Mouse (Mus musculus): Measurements from ENCODE around the gene Cilp.
"Not testable (repeated sequence)": the region's sequence is repeated elsewhere in the genome, so short reads cannot be mapped to it uniquely, and the experiment has no call there.

The Cilp gene

DNA sequence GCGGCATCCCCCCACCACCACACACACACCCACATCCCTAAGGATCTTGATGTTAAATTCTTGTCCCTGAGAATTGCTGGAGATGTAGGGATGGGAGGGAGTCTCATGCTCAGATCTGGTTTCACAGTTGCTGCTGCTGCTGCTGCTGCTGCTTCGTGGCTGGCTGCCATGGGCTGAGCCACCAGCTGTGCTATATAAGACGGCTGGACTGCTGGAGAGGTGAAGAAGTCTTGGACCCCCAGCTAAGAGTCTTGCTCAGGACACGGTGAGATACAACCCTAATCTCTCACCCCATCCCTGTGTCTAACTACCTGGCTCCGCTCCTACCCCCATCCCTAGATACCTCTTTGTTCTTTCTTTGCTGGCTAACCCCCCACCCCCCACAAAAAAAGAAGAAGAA is at the start of gene Cilp:
Gene Cilp (plus strand): TSS at position 222 of the 400 bp plus-strand sequence.
- no peak for DNase-seq (ENCODE audit: low read depth)

- DNase-seq (ENCODE audit: low read depth) = peak; percentile 94
These were observed 49.4 kb upstream of the Cilp start for GRCm38 (mm10) chr9:65215494-65216126.

- DNase-seq (ENCODE audit: low read depth) = peak; percentile 89
These were observed 48.0 kb upstream of the Cilp start for GRCm38 (mm10) chr9:65216972-65217371.

- DNase-seq (ENCODE audit: low read depth) = peak; percentile 97
These were observed 47.3 kb upstream of the Cilp start for GRCm38 (mm10) chr9:65217661-65218060.

DNA sequence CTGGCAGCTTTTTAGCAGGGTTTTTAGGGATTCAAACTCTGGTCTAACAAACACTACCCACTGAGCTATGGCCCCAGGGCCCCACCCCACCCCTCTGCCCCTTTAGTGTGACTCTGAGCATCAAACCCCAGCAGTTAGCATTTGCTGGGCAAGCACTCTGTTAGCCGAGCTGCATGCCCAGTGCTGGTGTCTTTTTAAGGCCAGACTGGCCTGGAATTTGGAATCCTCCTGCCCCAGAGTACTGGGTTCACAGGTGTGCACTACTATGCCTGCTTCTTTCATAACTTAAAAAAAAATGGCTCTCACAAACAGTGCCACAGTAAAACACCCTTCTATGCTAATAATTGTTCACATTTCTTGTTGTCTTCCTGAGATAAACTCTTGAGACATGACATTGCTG is 46.1 kb upstream of the Cilp start:
- no peak for DNase-seq (ENCODE audit: low read depth)

- DNase-seq (ENCODE audit: low read depth) = not testable (repeated sequence)
These were observed 44.6 kb upstream of the Cilp start for GRCm38 (mm10) chr9:65220398-65220797.

DNA sequence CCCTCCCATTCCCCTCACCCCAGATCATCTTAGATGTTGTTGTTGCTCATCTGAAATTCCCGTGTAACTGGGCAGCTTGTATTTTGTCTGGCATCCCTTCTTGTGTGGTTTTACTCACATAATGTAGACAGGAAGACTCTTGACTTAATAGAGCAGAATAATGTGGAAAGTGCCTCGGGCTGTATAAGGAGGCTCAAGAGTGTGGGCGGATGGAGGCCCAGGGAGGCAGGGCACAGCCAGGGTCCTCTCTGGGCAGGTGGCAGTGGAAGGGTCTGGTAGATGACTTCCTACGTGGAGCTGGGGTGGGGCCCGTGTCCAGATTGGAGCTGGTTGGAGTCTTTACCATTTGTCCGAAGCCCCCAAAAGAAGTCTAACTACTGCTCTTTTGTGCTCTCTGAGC is 41.1 kb upstream of the Cilp start:
- DNase-seq (ENCODE audit: low read depth) = no peak

GRCm38 (mm10) chr9:65225795-65226194 is 39.2 kb upstream of the Cilp start:
- peak; percentile 35 for DNase-seq (ENCODE audit: low read depth)

GRCm38 (mm10) chr9:65230250-65230649 is 34.7 kb upstream of the Cilp start:
- DNase-seq (ENCODE audit: low read depth) = peak; percentile 69

DNA sequence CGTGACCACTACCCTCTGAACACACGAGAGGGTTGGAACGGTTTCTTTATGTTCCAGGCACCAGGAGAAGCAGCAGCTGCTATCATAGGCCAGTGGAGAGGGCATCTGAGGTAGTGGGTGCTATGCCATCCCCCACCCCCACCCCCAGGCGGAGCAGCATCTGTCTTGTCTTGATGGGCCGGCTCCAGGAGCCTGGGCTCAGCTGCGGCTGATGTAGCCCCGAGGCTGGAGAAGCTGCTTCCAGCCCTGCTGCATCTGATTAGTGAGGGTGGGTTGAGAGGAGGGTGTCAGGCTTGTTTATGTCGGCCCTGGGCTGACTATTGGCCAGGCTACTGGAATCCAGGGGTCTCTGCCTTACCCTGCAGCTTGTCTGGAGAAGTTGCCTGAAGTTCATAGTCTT is 33.7 kb upstream of the Cilp start:
- DNase-seq (ENCODE audit: low read depth) = no peak

GRCm38 (mm10) chr9:65233243-65233985 is 31.6 kb upstream of the Cilp start:
- peak; percentile 33 for DNase-seq (ENCODE audit: low read depth)

DNA sequence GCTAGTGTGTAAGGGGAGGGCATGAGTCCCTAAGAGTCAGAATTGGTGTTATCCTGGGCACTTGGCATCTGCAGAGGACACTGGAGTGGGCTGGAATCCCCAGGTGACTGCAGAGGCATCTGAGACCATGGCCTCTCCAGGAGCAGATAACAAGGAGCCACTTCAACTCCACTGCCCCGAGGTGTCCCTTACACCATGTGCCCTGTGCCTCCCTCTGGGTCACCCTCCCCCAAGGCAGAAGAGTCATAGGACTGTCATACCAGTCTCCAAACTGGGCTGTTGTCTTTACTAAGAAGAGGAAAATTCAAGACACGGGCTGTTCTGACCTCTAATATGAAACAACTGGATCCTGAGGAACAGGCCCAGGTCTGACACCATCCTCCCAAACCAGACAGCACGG is 30.2 kb upstream of the Cilp start:
- DNase-seq (ENCODE audit: low read depth) = no peak

DNA sequence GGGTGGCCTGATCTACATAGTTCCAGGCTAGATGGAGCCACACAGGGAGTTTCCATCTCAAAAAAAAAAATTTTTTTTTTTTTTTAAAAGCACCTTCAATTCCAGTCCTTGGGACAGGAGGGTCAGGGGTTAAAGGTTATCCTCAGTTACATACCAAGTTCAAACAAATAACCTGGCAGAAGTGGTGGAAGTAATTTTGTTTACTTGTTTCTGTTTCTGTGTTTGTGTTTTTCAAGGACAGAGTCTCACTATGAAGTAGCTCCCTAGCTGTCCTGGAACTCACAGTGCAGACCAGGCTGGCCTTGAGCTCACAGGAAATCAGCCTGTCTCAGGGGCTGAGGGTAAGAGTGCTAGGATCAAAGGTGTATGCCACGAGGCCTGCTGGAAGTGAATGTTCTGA is 29.4 kb upstream of the Cilp start:
- no peak for DNase-seq (ENCODE audit: low read depth)

GRCm38 (mm10) chr9:65237616-65238015 is 27.4 kb upstream of the Cilp start:
- DNase-seq (ENCODE audit: low read depth) = no peak

DNA sequence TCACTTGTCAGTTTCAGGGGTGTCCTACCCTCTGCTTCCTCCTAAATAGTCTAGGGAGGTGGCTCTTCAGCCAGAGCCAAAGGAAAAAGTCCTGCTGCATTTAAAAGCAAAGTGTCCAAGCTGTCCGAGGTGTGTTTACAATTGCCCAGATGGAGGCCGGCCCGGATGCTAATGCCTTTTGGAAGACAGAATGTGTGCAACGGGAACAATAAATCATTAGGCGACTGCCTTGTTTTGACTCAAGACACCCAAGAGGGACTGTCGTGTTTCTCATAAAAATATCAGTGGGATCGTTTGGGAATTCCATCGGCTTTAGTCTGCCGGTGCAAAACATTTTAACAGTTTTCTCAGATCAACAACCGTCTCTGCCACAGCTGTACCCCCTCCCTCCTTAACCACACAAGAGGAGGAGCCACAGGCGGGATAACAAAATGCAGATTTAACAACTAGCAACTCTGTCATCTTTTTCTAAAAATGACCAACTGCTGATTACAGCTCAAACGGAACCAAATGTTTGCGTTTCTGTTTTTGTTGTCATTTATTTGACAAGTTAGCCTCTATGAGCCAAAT is 26.7 kb upstream of the Cilp start:
- no peak for DNase-seq (ENCODE audit: low read depth)

DNA sequence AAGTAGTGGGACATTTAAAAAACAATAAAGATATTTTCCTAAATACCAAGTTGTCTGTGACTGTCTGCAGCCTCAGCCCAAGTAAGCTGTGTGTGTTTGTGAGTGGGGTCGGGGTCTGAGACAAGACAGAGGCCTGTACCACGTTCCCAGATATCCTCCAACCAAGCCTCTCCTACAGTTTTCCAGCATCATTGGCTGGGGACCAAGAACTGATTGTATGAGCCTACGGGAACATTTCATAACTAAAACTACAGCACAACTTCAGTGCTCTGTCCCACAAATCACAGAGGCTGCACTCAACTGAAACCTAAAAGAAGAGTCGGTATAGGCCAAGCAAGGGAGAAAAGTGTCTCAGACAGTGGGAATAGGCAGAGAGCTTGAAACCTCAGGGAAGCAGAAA is 25.8 kb upstream of the Cilp start:
- DNase-seq (ENCODE audit: low read depth) = no peak

DNA sequence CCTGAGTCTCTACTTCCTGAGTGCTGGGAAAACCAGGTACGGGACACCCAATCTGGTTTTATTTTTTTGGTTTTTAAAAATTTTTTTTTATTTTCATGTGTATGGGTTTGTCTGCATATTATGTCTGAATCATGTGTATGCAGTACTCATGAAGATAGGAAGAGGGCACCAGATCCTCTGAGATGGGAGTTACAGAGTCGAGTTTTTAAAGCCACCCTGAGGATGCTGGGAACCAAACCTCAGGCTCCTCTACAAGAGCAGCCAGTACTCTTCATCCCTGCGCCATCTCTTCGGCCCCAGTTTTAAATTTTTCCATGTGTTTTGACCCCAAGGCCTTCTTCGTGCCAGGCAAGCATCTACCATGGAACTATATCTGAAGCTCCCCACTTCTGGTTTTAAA is 25.2 kb upstream of the Cilp start:
- DNase-seq (ENCODE audit: low read depth) = peak; percentile 15

- DNase-seq (ENCODE audit: low read depth) = no peak
These were observed 24.4 kb upstream of the Cilp start for GRCm38 (mm10) chr9:65240587-65240986.

DNA sequence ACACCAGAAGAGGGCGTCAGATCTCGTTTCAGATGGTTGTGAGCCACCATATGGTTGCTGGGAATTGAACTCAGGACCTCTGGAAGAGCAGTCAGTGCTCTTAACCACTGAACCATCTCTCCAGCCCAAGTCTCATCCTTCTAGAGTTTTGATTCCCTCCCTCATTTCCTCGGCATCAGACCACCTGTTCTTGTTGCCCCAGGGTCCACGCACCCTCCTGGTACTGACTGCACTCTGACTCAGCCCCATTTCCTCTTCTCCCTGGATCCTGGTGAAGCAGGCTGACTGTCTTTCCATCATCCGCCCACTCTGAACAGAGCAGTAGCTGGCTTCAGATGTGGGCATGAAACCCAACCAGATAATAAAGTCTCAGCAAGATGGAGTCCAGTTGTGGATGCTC is 23.0 kb upstream of the Cilp start:
- no peak for DNase-seq (ENCODE audit: low read depth)

- DNase-seq (ENCODE audit: low read depth) = no peak
These were observed 21.7 kb upstream of the Cilp start for GRCm38 (mm10) chr9:65243249-65243648.

GRCm38 (mm10) chr9:65244036-65244806 is 20.8 kb upstream of the Cilp start:
- no peak for DNase-seq (ENCODE audit: low read depth)

DNA sequence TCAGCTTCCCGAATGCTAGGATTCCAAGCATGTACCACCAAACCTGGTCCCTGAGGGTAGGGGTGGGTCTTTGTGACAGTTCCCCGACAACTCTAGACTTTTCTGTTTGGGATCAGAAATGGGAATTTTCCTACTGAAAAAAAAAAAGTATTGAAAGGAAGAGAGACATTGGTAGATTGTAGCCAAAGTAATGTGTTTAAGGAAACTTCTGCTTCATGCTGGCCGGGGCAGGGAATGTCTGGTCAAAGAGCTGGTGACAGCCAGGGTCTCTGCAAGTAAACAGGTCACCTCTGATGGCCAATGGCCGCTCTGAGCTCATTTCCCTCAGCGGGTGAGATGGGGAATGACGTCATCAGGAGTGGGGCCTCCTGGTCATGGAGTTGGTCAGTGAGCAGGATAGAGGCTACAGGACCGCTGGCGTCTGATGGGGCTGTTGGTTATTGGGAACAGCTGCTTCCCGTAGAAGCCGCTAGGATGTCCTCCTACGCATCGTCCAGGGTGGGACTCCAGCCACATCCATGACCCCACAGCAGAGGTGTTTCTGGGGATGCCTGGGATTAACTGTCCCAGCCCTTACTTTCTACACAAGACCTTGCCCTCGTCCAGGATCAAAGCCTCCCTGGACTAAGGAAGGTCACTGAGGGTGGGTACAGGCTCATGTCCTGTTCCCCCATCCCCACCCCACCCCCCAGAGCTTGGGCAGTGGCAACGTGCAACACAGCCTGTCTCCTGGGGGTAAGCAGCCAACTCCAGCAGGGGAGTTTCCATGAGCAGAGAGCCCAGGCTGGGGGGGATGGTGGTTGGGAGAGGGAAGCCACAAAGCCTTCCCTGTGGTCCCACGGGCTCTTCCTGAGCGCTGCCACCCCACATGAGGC is 17.2 kb upstream of the Cilp start:
- no peak for DNase-seq (ENCODE audit: low read depth)
